Mouse (Mus musculus) liver, adult (tissue): Measurements from ENCODE around the gene 1700016C15Rik.

Experiments
- GATA4 ChIP-seq: IDR thresholded peaks from 2 replicates; pipeline ENCODE4 v1.6.1; 2014; ENCODE audit warnings: mild to moderate bottlenecking, low read length; ENCODE audit not compliant: insufficient replicate concordance

1700016C15Rik gene

DNA sequence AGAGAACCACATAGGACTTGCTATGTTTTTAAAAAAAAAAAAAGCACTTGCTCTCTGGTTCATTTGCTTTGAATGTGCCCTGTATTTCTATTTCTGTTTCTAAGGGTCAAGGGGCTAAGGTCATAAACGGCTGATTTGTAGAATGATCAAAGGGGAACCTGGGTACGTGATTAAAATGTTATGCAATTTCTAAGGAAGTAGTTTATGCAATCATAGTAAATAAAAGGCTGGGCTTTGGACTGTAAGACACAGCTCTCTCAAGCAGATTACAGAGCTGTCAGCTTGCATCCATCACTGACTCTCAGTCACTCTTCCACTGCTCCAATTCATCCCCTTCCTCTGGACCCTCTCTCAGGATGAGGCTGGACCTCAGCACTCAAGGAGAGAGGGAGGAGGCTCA lies 18.6 kb upstream of the 1700016C15Rik start:
- peak; percentile 13; the same call in 1 of the 2 replicates for TF ChIP-seq GATA4

DNA sequence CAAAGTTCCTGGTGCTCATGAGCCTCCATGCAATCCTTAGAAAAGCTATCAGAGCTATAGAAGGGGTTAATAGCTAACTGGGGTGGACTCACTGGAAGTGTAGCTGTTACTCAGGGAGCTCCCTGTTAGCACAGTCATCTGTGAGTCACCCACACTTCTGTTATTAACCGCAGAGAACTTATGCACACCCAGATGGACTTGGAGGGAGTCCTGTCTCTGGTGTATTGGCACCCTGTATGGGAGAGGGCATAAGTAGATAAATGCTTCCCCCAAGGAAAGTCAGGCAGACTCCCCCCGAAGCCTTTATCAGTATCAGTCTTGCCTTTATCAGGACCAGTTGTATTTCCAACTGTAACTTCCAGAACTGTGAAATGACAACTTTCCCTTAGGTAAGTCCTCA lies 18.2 kb upstream of the 1700016C15Rik start:
- no peak for TF ChIP-seq GATA4

DNA sequence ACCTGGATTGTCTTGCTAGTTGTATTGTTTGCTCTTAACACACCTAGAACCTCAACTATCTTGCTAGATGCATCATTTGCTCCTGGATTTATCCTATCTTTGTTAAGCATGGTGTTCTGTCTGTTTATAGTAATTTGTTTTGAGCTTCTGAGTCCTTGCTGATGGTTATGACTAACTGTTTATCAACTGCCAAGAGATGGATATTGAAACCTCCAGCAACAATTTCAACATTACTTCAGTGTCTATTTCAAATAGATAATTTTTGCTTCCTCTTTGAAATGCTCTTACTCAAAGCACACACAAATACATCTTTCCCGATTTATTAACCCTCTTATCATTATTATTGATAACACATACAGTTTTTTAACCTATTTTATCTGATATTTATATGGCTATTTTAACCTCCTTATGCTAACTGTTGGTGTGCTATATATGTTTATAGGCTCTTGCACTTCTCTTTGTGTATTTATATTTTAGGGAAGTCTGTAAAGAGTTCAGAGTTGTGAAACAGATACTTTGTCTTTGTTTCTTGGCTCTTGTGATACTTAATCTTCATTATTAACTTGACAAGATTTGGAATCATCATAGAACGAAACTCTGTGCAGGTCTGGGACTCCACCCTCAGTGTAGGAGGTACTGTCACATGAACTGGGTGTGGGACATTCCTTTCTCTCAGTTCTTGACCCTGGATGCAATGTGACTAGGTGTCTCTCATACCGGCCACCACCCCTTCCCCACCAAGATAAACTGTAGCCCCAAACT lies 15.8 kb upstream of the 1700016C15Rik start:
- TF ChIP-seq GATA4, result no peak

DNA sequence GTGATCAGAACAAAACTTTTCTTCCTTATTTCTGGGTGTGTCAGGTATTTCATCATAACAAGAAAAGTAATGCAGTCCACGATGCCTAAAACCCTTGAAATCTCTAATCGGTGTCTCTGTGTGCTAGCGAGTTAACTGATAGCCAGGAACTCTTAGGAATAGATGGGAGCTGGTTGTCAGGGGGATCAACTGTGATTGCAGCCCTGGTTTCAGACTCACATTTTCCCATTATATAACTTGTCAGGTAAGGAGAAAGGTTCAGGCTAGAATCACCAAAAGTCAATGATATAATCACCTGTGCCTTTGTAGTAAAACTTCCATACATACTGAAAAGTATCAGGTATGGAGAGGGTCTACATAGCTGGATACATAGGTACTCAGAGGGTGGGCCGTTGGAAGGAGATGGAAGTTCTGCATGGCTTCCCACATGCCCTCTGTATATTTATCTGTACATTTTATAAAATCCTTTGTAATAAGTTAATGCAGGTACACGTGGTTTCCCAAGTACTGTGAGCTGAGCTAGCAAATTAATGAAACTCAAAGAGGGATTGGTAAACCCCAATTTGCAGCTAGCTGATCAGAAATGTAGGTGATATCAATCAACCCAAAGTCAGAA lies 15.1 kb upstream of the 1700016C15Rik start:
- no peak for TF ChIP-seq GATA4

DNA sequence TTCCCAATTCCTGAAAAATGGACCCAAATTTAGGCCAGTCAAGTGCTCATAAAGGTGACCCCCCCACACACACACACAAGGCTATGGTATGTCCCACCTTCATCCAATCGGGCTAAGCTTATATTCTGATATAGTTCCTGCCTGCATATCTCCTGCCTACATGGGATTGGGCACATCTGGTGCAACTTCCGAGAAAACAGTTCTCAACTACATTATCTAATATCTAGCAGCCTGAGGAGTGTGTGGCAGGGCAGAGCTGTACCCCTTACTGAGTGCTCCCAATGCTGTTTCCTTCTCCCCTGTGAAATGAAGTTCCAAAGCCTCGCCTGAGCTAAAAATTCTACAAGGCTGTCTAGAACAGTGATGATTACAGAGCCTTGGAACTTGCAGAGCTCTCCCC lies 13.2 kb upstream of the 1700016C15Rik start:
- no peak for TF ChIP-seq GATA4

DNA sequence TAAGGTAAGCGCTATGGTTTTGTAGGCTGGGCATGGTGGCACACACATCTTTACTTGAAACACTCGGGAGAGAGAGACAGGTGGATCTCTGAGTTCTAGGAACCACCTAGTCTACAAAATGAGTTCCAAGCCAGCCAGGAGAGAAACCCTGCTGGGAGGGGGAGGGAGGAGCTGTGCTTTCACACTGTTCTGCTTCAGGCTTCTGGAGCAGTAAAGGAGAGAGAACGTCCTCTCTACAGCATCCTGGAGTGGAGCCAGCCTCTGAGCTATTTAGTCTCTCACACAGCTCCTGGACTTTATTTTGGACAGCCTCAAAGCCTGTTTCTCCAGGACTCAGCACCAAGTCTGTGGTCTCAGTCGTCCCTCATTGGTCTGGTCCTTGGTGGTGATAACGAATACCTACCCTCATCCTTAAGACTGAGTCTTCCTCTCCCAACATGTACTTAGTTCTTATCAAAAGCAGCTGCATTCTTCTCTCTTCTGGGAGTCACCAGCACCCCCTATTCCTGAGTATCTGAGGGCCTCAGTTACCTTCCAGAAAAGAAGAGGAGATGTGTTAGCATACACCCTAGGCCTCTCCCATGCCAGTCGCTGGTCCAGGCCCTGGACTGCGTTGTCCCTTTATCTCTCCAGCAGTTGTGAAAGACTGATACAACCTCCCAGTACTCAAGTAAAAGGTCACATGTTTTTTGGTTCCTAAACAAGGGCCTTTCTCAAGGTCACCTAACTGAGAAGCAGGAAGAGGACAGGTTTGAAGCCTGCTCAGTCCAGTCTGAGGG lies 12.4 kb upstream of the 1700016C15Rik start:
- no peak for TF ChIP-seq GATA4

DNA sequence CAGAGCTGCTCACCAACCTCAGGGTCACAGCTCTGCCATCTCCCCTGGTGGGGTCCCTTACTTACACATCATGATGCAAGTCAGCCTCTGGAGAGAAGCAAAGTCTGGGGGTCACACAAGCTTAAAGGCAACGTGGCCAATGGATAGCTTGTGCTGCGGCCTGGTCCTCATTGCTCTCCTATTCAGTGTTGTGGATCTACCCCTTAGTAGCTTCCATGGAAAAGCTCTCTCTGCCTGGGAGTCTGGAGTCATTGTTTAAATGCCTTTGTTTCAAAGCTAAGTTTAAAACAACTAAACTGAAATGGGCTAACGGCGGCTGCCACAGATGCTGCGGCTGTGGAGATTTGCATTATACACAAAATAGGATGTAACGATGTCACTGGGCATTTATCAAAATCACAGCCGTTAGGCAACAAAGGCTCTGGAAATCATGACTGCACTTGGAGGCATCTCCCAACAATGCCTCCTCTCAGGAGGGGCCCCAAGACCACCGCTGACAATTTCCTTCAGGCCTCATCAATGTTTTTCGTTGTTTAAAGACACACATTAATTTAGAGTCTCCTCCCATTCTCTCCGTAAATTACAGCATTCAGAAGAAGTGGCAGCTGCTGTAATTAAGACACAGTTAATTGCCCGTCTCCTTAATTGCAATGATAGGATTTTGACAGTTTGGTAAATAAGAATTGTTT lies 11.1 kb upstream of the 1700016C15Rik start:
- TF ChIP-seq GATA4, result no peak

DNA sequence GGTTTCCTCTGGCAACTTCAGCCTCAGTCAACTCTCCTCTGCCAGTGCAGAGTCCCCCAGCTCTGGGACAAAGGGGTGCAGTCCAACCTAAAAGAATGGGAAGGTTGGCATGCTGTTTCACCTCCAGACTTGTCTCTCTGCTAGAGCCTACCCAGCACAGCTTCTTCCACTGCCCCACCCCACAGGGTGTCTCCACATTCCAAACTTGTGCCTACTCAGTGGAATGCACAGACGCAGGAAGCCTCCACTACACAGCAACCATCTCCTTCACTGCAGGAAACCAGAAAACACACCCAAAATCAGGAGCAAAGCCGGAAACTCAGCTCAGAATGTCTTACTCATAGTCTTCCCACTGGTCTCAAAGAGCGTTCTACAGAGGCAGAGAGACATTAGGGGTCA lies 10.6 kb upstream of the 1700016C15Rik start:
- TF ChIP-seq GATA4, result no peak

DNA sequence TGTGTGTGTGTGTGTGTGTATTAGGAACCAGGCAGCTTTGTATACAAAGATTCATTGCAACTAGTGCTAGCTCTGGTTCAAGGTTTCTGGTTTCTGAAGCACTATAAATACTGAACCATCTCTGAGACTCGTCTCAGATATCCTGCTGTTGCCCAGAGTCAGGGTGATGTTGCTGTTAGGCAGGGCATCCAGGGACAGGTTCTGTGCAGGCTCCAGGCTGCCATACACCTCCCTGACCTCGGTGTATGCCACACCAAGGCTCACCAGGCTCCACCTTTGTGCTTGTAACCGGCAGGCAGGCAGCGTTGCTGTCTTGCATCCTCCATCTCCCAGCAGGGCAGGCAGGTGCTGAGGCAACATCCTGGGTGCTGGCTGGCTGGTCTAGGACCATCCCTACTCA lies 5.8 kb upstream of the 1700016C15Rik start:
- TF ChIP-seq GATA4, result no peak

DNA sequence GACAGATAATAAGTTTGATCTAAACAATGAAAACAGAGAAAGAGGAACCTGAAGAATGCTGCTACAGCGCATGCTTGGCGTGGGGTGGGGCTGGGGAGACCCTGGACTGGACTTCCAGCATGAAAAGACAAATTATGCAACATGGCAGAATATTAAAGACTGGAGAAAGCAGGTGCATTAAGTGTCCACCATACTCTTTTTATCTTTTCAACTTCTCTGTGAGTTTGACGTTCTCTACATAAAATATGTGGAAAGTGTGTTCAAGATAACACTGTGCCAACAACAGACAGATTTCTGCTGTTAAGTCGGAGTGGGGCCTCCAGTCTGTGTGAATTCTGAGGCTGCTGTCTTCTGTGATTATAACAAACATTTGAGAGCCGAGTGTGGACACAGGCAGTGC lies 2.7 kb upstream of the 1700016C15Rik start:
- TF ChIP-seq GATA4, result no peak

DNA sequence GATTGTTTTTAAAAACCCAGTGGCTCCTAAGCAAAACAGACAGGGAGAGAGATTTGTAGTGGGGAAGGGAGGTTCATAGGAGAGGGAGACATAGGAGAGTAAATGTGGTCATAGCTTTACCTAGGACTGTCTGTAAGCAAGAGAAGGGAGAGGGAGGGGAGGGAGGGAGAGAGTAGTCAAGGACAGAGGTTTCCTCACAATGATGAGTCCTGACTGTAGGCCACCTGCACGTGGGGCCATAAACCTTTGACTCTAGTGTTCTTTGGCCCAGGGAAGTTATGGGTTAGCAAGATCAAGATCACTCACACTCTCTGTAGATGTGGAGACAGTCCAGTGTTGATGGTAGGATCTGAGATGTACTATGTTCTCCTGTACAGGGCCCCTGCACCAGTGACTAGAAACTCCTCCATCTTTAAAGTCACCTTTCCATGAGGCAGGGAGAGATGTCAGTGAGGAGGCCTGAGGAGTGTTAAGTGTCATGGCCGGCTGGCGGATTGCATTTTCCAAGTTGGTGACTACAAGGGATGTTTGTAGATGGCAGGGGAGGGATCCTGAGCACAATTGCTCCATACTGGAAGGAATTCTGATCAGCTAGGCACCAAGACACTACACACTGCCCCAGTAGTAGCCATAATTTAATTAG lies 1.6 kb upstream of the 1700016C15Rik start:
- TF ChIP-seq GATA4, result no peak

DNA sequence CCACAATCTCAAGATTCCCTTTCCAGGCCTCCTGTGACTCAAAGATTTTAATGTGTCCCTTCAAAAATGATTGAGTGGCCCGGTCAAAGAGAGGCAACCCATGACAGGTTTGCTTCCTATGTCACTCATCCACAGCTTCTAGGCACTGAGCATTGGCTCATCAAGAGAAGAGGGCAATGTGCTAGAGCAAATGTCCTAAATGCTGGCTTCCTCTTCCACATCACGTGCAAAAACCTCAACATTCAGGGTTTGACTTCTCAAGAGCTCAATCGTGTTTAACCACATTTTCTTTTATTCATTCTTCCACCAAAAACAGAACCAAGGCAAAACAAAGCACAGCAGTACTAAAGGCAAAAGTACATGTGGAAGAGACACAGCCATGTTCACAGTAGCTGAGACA lies 2.4 kb downstream of the 1700016C15Rik start:
- TF ChIP-seq GATA4, result no peak

DNA sequence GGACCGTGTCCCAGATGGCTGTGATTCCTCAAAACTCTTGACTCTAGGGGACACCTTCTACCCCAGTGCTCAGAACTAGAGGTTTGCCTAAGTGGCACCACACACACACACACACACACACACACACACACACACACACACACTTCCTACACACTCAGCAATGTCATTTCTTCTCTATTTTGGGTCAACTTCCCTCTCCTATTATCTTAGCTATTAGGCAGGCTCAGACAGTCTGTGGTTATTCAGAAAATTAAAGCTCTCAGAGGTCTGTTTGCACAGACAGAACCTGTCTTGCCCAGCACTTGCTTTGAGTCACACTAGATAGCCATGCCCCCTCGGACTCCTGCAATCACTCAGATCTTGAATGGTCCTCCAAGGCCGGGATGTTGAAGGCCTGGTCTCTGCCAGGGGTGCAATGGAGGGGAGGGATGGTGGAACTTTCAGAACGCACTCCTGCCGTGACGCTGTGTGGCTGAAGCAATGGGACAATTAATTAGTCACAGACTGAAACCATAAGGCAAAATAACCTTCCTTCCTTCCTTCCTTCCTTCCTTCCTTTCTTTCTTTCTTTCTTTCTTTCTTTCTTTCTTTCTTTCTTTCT lies 8.0 kb downstream of the 1700016C15Rik start:
- no peak for TF ChIP-seq GATA4

DNA sequence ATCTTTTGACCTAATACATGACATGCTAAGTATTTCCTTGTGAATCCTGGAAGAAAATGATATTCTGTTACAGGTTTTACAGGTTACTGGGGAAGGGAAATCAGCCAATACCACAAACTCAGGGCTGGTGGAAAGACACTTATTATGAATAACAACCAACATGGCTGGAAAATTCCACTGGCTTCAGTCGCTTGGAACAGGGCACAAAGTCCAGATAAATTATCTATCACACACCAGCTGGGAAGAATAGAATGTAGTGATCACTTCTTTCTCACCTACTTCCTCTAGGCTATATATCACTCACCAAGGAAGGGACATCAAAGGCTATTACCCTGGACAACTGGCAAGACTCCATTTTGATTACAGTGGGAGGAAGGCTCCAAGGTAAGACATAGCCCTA lies 11.1 kb downstream of the 1700016C15Rik start:
- no peak for TF ChIP-seq GATA4

DNA sequence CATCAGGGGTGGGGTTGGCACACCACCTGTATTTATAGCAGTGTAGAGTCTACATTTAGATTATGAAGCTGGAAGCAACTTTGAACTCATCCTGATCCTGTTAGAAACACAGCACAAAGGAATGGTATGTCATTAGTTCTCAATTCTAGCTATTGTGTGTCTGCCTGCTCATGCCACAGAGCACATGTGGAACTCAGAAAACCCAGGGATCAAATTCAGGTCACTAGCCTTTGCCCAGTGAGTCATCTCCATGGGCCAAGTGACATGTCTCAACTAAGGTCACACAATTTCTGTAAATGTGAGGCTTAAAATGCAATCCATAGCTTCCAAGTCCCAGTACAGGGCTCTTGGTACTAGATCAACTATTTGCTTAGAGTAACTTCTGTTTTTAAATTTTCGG lies 12.5 kb downstream of the 1700016C15Rik start:
- TF ChIP-seq GATA4, result no peak
